Mouse (Mus musculus) forelimb bud, embryonic 11.5 days (tissue): Measurements from ENCODE around the gene Znhit1.

Source experiments
- DNase-seq: peaks from one replicate; pipeline ENCODE4 v3.0.0-alpha.2; 2012; ENCODE audit warnings: low read depth, low spot score

Znhit1 gene

DNA sequence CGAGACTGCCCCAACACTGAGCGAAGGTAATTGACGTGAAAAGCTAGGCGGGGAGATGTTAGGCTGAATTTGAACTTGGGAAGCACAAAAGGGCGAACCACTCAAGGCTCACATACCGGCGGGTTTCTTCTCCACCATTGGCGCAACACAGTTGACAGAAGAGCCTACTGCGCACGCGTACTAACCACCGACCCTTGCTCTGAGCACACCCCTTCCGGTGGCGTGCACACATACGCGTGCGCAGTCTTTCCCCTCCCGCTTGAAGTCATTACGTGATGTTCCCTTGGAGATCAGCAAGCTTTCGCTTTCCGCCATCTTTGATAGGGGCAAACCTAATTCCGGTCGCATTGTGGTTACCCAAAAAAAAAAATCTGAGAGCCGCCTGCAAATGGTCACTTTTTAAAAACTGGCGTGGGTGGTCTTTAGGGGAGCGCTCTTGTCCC is 1.1 kb downstream of the Znhit1 start, which contains the start of gene Plod3:
Gene Plod3, plus strand, starts transcription at position 325 of the 443 bp plus-strand sequence.
- peak; percentile 100 for DNase-seq

DNA sequence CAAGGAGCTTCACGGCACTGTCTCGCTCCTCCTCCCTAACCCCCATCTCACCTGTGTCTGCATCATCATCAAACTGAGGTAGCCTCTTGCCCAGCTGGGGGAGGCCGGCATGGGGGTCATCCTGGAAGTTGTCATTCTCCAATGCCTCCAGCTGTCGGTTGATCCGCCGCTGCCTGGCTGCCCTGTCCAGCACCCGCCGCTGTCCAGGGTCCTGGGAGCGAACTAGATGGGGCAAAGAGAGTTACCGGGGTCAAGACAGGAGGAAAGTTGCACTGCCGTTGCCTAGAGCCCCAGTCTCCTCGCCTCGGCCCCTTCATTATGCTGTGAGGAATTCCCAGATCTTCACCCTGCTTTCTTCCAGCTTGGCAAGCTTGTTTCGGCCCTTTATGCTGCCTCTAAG is 3.0 kb downstream of the Znhit1 start:
- DNase-seq, result no peak

DNA sequence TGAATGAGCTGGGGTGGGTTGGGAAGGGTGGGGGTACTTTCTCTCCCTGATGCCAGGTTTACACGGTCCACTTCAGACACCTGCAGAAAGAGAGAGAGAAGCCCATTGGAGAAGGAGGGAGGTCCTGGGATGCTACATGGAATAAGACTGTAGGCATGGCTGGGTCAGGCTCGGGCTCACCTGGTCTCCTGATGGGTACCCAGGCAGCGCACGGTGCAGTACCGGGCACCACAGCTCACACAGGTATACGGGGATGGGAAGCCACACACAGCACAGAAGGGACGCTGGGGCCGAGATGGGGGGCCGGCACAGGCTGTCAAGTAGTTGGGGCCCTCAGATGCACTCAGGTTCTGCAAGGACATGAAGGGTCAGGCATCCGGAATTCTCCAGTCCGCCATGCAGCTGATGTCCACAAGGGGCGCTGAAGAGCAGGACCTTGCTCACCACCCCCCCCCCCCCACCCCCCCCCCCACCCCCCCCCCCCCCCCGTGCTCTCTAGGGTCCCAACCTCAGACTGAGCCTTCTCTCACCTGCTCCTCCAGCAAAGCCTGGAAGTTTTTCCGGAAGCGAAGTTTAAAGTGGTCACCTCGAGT is 5.4 kb downstream of the Znhit1 start:
- no peak for DNase-seq

DNA sequence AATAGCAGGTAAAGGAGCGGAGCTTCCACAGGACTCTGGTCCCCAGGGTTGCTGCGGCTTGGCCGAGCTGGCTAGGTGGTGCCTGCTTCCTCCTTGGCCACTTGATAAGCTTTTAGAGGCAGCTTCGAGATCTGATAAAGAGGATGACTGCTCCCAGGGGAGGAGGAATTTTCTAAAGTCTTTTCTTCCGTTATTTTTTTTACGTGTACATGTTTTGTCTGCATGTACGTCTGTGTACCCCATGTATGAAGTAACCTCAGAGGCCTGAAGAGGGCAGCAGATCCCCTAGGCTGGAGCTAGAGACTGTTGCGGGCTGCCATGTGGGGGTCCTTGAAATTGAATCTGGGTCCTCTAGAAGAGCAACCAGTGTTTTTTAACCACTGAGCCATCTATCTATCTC is 6.8 kb downstream of the Znhit1 start:
- DNase-seq, result no peak

DNA sequence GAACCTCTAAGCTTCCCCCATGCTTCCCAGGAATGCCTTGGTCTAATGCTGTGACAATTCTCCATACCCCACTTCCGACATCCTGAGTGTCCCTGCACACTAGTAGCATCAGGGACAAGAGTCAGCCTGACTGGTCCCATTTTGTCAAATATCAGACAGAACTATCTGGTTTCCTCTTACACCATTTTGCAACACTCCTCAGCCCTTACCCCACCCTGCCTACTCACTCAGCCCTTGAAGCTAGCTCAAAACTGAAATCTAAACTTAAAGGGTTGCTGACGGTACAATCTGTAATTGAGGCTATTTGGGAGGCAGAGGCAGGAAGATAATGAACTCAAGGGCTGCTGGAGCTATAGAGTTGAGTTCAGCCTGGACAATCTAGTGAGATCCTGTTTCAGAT is 8.1 kb downstream of the Znhit1 start:
- no peak for DNase-seq

DNA sequence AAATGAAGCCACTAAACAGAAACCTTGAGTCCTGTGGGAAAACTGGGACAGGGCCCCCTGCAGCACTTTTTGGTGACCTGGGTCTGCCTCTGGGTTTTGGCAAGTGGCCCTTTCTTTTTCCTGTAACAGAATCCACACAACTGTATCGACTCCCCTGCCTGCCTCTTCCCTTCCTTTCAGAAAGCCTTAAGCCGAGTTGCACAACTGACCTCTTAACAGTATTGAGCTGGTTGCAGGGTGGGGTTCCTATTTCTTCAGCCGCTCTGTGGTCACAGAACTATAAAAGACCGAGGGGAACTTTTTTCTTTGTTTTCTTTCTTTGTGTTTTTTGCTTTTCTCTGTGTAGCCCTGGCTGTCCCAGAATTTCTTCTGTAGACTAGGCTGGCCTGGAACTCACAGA is 10.1 kb downstream of the Znhit1 start:
- DNase-seq, result no peak

DNA sequence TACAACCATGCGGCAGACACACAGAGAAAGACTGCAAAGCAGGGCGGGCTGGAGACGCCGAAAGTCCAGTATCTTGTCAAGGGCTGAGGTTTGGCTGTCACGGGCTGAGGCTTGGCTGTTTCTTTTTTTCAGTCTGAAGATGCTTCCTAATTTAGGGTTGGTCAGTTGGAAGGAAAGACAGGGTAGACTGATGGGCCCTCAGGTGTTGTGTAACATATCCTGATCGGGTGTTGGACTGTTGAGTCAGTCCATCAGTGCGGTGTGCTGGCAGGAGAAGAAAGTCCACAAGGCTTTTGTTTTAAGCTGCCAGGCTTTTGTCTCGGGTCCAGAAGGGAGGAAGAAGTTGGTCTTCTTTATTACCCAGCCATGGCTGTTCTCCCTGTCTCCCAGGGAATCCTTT is 14.2 kb downstream of the Znhit1 start:
- no peak for DNase-seq

DNA sequence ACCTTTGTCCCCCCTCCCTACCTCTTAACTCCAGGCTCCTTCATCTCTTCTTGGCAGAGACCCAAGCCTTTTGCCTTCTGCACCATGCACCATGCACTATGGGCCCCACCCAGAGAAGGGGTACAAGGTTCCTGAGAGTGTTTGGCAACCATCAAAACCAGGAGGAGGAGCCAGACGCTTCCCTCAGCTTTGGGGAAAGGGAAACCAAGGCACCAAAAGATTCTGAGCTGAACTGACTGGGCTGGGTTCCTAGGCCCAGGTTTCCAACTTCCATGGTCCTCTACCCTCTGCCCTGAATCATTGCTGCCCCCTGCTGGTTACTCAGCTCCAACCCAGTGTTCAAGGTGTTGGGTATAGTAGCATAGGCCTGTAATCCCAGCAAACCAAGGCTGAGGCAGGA is 17.1 kb downstream of the Znhit1 start:
- peak; percentile 39 for DNase-seq

DNA sequence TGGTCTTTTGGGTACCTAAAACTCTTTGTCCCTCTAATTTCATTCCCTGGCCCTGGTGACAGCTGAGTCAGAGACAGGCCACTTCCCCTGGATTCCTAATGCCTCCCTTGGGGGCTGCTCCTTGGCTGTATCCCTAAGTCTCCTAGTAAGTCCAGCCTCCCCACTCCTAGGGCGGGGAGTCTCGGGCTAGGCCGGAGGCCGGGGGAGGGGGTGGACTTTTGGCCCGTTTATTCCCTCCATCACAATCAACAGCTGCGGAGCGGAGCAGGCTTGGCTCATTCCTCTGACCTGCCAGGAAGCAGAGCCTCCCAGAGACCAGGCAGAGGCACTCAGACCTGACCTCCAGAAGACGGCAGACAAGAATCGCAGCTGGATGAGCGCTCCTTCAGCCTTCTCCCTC is 20.2 kb downstream of the Znhit1 start:
- DNase-seq, result no peak

DNA sequence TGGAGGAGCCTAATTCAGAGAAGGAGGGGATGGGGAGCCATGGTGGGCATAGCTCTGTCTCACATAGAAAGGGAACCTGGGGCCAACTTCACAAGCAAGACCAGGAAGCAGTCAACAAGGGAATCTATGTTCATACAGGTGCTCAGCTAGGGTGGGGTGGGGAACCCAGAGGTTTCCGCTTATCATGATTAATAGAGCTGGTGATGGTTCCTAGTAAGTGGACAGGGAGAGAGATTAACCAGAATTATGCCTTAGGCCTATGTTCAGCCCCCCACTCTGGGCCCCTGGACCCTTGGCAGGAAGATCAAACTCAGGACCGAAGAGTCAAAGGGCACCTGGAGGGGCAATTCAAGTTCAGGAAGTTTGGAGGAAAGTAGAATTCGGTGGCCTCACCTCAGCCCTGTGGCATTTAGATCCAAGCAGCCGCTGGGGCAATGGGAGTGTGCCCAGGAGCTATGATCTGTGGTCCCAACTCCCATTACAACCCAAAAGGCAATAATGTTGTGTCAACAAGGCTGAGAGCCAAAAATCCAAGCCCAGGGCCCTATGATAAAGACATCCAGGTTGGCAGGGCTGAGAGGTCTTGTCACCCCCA is 20.9 kb downstream of the Znhit1 start:
- DNase-seq, result no peak

DNA sequence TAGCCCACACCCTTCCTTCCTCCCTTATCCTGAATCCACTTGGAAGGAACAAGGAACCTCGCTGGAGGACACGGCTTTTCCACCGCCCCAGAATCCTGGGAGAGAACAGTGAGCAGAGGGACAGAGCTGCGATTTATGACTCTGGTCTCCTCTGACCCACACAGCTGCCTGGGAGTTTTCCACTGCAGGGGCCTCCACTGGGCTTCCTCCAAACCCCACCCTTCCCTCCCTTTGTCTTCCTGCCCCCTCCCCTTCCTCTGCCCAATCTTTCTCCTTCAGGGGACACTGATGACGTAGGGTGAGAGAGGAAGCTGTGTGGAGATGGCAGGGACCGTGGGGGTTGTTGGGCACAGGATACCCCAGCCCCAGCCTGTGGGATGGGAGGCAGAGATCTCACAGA is 21.5 kb downstream of the Znhit1 start, which contains the start of gene Cldn15:
Gene Cldn15, plus strand, starts transcription at position 286 of the 400 bp plus-strand sequence.
- no peak for DNase-seq

DNA sequence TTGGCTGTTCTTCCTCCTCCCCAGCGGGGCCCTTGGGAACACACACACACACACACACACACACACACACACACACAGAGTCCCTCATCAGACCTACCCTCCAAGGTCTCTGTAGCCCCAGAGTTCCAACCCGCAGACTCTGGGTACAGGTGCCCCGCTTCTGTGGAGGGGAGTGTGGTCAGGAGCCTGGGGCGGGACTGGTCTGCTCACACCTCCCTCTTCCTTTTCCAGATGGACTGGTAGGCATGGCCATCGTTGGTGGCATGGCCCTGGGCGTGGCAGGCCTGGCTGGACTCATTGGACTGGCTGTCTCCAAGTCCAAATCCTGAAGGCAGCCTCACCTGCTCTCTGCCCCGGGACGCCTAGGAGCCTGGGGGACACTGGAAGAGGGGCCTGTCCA is 22.1 kb downstream of the Znhit1 start:
- DNase-seq, result no peak

DNA sequence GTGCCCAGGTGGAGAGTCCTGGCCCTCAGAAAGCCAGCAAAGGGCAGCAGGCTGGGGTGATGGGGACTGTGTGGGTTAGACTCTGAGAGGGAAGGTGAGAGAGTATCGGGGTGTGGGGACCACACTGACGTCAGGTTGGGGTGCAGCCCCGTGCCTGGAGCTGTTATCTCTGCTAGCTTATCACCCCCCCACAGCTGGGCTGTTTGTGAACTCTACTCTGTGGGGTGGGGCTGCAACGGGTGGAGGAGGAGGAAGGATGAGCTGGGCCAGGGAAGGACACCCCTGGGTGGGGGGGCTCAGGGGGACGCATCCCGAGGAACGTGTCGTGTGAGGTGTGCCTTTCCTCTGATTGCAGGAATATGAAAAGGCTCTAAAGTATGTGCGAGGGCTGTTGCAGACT is 22.6 kb downstream of the Znhit1 start:
- no peak for DNase-seq

DNA sequence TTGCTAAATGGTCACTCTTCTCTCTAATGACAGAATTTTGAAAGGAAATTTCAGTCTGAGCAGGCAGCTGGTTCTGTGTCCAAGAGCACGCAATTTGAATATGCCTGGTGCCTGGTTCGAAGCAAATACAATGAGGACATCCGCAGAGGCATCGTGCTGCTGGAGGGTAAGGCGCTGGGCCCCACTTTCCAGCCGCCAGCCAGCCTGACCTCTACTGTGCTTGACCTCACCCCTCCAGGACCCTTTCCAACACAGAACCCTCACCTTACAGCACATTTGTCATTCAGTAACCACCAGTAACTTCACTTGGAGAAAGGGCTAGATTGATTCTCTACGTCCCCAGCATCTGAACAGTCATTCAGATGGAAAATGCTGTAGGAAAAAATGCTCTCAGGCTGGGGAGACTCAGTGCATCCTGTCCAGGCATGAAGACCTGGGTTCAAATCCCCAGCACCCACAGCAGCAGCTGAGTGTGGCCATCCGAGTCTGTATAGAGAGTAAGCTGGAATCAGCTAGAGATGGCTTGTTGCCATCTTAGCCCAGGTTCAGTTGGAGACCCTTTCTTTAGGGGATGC is 24.8 kb downstream of the Znhit1 start:
- DNase-seq, result no peak

DNA sequence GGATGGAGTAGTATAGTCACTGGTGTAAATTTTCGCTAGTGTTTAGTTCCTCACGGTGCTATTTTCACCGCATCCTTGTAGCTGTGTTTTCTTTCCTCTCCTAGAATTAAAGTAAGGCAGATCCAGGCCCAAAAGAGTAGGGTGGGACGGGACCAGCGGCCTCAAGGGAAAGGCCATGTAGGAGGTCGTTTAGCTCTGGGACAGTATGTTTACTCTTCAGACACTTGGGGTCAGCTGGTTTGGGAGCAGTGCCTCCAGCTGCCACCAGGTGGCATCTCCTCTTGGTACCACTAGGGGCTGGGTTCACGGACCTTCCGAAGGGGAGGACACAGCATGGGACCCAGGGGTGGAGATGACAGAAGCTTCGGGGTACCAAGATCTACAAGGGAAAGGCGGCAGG is 25.3 kb downstream of the Znhit1 start:
- peak; percentile 77 for DNase-seq

DNA sequence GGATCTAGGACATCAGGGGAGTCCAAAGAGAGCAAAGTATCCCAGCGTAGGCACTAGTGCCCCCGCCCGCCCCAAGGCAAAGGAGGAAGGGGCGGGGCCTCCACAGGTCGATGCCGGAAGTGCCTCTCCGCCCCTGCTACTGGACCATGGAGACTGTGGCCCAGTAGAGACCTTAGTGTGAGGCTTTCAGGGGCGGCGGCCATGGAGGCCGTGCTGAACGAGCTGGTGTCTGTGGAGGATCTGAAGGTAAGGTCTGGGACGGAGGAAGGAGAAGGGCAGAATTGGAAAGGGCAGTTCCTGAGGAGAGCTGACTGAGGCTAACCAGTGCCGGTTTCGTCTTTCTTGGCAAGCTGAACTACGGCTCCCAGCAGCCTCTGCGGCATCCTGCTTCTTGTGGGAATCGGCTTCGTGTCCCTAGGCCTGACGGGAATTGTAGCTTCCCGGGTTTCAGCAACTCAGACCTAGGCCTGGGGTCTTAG is 25.8 kb downstream of the Znhit1 start:
- peak; percentile 85 for DNase-seq

DNA sequence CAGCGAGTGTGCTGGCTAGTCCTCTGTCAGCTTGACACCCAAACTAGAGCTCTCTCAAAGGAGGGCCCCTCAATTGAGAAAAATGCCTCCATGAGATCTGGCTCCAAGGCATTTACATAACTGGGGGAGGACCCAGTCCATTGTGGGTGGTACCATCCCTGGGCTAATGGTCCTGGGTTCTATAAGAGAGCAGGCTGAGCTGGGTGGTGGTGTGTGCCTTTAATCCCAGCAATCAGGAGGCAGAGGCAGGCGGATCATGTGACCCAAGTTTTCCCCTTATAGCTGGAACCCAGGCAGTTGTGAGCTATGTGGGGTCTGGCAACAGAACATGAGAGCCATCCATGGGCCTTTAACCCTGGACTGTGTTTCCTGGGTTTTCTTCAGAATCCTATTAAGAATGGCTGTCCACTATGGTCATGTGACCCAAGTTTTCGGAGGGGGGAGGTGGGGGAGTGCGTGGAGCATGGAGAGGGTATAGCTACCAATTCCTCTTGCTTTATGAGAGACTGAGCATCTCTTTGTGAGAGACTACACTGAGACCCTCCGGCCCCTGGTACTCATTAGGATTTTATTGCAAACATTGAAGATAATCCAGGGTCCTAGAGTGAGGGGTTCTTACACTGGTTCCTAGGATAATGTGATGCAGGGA is 26.4 kb downstream of the Znhit1 start:
- DNase-seq, result no peak

DNA sequence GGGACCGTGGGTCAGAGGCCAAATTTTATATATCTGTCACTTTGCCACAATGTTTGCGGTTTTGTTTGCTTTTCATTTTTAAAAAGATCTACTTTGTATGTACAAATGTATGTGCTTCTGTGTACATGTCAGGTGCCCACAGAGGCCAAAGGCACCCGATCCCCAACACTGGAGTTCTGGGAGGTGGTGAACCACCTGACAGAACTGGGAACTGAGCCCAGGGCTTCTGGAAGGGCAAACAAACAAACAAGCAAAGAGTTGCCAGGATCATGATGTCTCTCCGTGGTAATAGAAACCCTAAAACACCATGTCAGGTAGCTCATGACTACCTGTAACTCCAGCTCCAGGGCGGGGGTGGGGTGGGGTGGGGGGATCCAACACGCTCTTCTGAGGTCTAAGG is 27.8 kb downstream of the Znhit1 start:
- DNase-seq, result no peak

DNA sequence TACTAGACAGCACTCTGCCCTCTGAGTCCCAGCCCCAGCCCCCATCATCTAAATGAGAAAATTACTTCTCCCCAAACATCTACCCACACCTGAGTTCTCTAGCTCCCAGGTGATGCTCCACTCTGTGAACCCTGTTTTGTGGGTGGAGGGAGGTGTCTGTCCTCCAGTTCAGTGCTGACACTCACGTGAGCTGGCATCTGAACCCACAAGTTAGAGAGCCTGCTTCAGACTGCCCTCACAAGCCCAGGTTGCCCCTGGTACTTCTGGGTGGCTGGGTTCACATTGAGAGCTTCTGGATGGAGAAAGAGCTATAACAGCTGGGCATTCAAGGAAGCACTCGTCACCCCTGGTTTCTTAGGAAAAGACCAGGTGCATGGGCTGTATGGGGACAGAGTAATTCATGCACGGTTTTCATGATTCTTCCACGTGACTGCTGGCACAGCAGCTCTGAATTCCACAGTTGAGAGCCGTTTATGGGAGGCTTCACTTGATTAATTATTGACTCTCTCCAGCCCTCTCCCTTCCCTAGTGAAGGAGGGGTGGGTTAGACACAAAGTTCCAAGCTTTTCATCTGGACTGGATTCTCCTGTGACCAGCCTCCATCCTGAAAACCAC is 28.7 kb downstream of the Znhit1 start:
- no peak for DNase-seq

DNA sequence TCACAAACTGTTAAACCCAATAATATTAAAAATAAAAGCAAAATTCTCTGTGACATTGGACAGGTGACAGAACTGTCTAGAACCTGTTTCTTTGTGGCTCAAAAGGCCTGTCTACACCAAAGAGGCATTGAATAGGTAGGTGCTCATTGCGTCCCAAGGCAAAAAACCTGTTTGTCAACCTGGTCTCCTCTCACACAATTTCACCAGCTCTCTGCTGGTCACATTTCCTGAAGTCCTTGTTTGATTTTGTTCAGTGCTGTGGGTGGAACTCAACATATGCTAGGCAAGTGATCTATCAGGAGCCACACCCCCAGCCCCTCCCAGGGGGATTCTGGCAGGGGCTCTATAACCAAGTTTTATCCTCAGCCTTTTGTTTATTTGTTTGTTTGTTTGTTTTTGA is 30.6 kb downstream of the Znhit1 start:
- DNase-seq, result no peak

DNA sequence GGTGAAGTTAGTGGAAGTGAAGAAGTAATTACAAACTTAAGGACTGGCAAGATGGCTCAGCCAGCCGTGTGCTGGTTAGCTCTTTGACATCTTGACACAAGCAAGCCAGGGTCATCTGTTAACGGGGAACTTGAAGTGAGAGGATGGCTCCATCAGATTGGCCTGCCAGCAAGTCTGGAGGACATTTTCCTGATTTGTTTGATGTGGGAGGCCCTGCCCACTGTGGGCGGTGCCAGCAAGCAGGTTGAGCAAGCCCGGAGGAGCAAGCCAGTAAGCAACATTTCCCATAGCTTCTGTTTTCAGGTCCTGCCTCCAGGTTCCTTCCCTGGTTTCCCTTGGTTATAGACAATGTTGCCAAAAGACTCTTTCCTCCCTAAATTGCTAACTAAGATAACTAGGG is 32.2 kb downstream of the Znhit1 start:
- no peak for DNase-seq

DNA sequence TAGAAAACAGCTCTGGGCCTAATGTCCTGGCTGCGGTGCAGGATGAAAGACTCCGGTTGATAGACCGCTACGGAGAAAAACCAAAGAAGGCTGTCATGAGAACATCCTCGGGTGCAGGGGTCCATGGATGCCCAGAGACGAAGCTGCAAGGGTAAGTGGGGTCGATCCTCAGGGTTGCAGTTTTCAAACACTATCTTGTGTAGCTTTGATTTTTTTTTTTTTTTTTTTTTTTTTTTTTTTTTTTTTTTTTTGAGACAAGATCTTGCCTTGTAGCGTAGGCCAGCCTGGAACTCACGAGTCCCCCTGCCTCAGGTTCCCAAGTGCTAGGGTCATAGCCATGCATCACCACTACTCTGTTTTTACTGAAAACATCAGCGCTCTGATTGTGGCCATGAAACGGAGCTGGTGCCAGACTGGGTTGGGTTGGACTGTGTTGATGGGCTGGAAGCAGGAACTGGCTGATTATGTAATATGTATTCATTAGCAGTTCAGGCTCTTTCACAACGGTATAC is 34.3 kb downstream of the Znhit1 start:
- DNase-seq, result no peak
